Mouse (Mus musculus) liver, embryonic 14.5 days (tissue): ENCODE results near the gene Glp2r. TPM values are rescaled to one million over a fixed set of nuclear protein-coding genes. Genes with fewer than 3 reads are reported as not detected.

Source experiments
- ATAC-seq: fragments of 200-750 bp; cut with Nextera tagmentation; 2 replicates; pipeline ENCODE4 v1.8.0; 2017; ENCODE audit warnings: moderate number of reproducible peaks, mild to moderate bottlenecking, moderate library complexity; ENCODE audit not compliant: insufficient read depth
- DNase-seq, 3 experiments: peaks; one replicate each; pipeline ENCODE4 v3.0.0-alpha.2; 2012 to 2013; ENCODE audit warnings: low read depth in 3 of 3, low spot score in 3 of 3
- H3K27ac ChIP-seq: fragments of 300-500 bp; sonication (generic); 2 replicates; pipeline ENCODE4 v1.5.1; 2014; ENCODE audit warnings: moderate library complexity, mild to moderate bottlenecking, control low read depth, inconsistent platforms
- H3K27me3 ChIP-seq: fragments of 300-500 bp; sonication (generic); 2 replicates; pipeline ENCODE4 v1.6.1; 2014; ENCODE audit warnings: mild to moderate bottlenecking, low read length, moderate library complexity; ENCODE audit not compliant: control insufficient read depth, insufficient read depth
- H3K36me3 ChIP-seq: fragments of 300-500 bp; sonication (generic); replicated peaks from 2 replicates; pipeline ENCODE4 v1.6.1; 2014; ENCODE audit warnings: low read depth; ENCODE audit not compliant: control insufficient read depth, insufficient read depth
- H3K4me1 ChIP-seq, 2 experiments: fragments of 200-500 bp in 1 of 2; fragments of 300-500 bp in 1 of 2; sonication (generic) in 1 of 2; replicated peaks; 2 replicates each; pipeline ENCODE4 v1.6.1; 2012 to 2014; ENCODE audit warnings: antibody characterized with exemption in 1 of 2, inconsistent platforms in 1 of 2, low read length in 1 of 2; ENCODE audit not compliant: control insufficient read depth in 2 of 2, insufficient read depth in 2 of 2
- H3K4me2 ChIP-seq: fragments of 300-500 bp; sonication (generic); 2 replicates; pipeline ENCODE4 v1.6.1; 2014; ENCODE audit warnings: low read depth, mild to moderate bottlenecking, control low read depth, moderate library complexity
- H3K4me3 ChIP-seq, 2 experiments: fragments of 200-500 bp in 1 of 2; fragments of 300-500 bp in 1 of 2; sonication (generic) in 1 of 2; 2 replicates each; pipeline ENCODE4 v1.5.1; 2012 to 2014; ENCODE audit warnings: low read depth in 2 of 2, low read length in 2 of 2, mild to moderate bottlenecking in 2 of 2, control low read depth in 1 of 2, inconsistent platforms in 1 of 2, moderate library complexity in 1 of 2; ENCODE audit not compliant: insufficient read depth in 1 of 2
- H3K9ac ChIP-seq: fragments of 300-500 bp; sonication (generic); replicated peaks from 2 replicates; pipeline ENCODE4 v1.6.1; 2014; ENCODE audit warnings: mild to moderate bottlenecking, control low read depth, moderate library complexity
- H3K9me3 ChIP-seq: fragments of 300-500 bp; sonication (generic); 2 replicates; pipeline ENCODE4 v1.6.1; 2016; ENCODE audit warnings: low read length, mixed read lengths; ENCODE audit not compliant: control insufficient read depth
- CTCF ChIP-seq: IDR thresholded peaks from 2 replicates; pipeline ENCODE4 v1.5.1; 2016; ENCODE audit warnings: antibody characterized with exemption, low read depth, control low read depth
- EP300 ChIP-seq: IDR thresholded peaks from 2 replicates; pipeline ENCODE4 v1.6.1; 2016; ENCODE audit warnings: antibody characterized with exemption, low read depth
- WGBS: fragments of 180-500 bp; shearing (Covaris S2); extraction: QIAGEN DNeasy Blood & Tissue Kit; methylation state at CpG from one replicate; pipeline ENCODE4 v1.1.7; 2014; ENCODE audit not compliant: insufficient replicate concordance; 5-methylcytosine and 5-hydroxymethylcytosine counted together
- polyA plus RNA-seq, 2 experiments: library from polyadenylated mRNA; depleted of rRNA in 1 of 2; stranded (reverse) in 1 of 2; unstranded in 1 of 2; fragments of >200 nt; fragmentation: Nextera tagmentation in 1 of 2; extraction: Ambion mirVana in 1 of 2; gene quantifications; 2 replicates each; pipeline versions ENCODE4 v1.2.1 to v1.2.3; 2012 to 2014

Gene Glp2r
- polyA plus RNA-seq, 2 experiments, result 0.21 to 0.30 TPM

DNA sequence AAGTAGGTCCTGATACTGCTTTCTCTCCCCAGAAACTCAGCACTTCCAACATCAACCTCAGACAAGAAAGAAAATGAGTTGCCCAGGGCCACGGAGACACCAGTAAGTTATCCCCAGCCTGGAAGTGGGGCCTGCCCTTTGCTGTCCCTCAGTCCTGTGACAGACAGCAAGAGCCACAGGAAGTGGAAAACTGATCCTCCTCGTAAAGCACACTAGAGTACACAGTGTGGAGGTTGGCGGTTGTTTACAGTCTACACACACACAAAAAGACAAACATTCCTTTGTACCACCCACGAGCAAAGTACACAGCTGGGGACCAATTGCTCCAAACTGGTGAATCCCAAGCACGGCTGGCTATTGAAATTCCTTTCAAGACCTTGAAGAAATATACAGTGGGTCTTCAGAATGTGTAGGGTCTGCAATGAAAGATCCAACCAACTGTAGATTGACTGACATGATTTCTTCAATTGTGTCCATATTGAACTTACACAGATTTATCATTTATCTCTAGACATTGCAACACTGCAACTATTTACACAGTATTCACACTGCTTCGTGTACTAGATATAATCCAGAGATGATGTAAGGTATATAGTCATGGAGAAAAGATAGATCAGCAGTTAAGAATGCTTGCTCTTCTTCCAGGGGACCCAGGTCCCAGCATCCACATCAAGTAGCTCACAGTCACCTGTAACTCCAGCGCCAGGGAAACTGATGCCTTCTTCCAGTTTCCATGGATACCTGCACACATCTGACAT is 48.4 kb downstream of the Glp2r start:
- WGBS, result 30% methylated on average over 7 of the region's 7 CpGs
- Histone ChIP-seq H3K9ac (no peak overlapping the region), H3K27ac (no peak overlapping the region), H3K36me3 (no peaks in the 10 kb centered on the region), H3K27me3 (no peaks in the 10 kb centered on the region), H3K4me3 (no peak overlapping the region), H3K4me1 (peaks cover 0 to 8% of the 10 kb centered on the region in 2 experiments; a peak in 3 of 4 replicates), H3K4me2 (no peak overlapping the region), H3K9me3 (no peaks in the 10 kb centered on the region)
- ATAC-seq (peak; percentile 72), DNase-seq (peak in 2 of 3 experiments; percentile 7 to 18)
- no peak for TF ChIP-seq EP300
- no peak for TF ChIP-seq CTCF

GRCm38 (mm10) chr11:67721485-67721884 is 49.5 kb downstream of the Glp2r start:
- Histone ChIP-seq H3K4me2 (no peak overlapping the region), H3K27ac (no peak overlapping the region), H3K9me3 (no peaks in the 10 kb centered on the region), H3K27me3 (no peaks in the 10 kb centered on the region), H3K4me1 (peaks cover 0 to 8% of the 10 kb centered on the region in 2 experiments; a peak in 3 of 4 replicates), H3K9ac (no peak overlapping the region), H3K4me3 (no peak overlapping the region), H3K36me3 (no peaks in the 10 kb centered on the region)
- 50% methylated on average over 5 of the region's 5 CpGs for WGBS
- DNase-seq (no peak), ATAC-seq (no peak)
- TF ChIP-seq EP300, result no peak
- TF ChIP-seq CTCF, result no peak

GRCm38 (mm10) chr11:67715382-67715781 is 55.6 kb downstream of the Glp2r start:
- Histone ChIP-seq H3K4me1 (no peaks in the 10 kb centered on the region), H3K27me3 (no peaks in the 10 kb centered on the region), H3K4me3 (no peak overlapping the region), H3K4me2 (no peak overlapping the region), H3K9me3 (no peaks in the 10 kb centered on the region), H3K9ac (no peak overlapping the region), H3K36me3 (no peaks in the 10 kb centered on the region), H3K27ac (no peak overlapping the region)
- TF ChIP-seq CTCF (no peak), EP300 (no peak)
- ATAC-seq (no peak), DNase-seq (no peak)
- WGBS, result 39% methylated on average over 4 of the region's 4 CpGs

DNA sequence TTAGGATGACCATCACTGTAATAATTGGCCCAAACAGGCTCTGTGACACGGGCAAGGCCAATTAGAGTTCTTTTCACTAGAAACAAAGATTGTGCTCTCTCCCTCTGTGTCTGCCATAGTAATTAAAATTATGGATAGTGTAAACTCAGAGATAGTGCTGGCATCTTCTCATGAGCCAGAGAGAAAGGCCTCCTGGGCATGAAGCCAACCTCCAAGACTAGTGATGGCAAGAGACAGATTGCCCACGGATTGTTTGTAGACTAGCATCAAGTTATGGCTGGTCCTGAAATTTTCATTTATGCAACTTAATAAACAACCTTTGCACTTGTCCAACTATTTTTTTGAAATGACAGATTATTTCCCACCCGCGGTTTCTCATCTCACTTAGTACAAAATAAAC is 58.0 kb downstream of the Glp2r start:
- 68% methylated on average over 4 of the region's 4 CpGs for WGBS
- Histone ChIP-seq H3K4me1 (no peaks in the 10 kb centered on the region), H3K9me3 (no peaks in the 10 kb centered on the region), H3K27ac (no peak overlapping the region), H3K27me3 (no peaks in the 10 kb centered on the region), H3K36me3 (no peaks in the 10 kb centered on the region), H3K4me2 (no peak overlapping the region), H3K4me3 (no peak overlapping the region), H3K9ac (no peak overlapping the region)
- no peak for TF ChIP-seq EP300
- no peak for TF ChIP-seq CTCF
- no peak for ATAC-seq
- no peak for DNase-seq

GRCm38 (mm10) chr11:67694703-67695376 is 76.1 kb downstream of the Glp2r start, which contains the start of gene Rcvrn:
TSS of gene Rcvrn (plus strand) at chr11:67695326.
- ATAC-seq, result no peak
- no peaks in the 10 kb centered on the region for H3K27me3 ChIP-seq
- H3K27ac ChIP-seq, result no peak within 1 kb of the TSS

More at GRCm38 (mm10) chr11:67694703-67695376, 76.1 kb downstream of the Glp2r start, which contains the start of gene Rcvrn:
- no peak within 1 kb of the TSS for H3K9ac ChIP-seq
- DNase-seq, result no peak
- no peak within 1 kb of the TSS for H3K4me3 ChIP-seq
- H3K36me3 ChIP-seq, result no peaks in the 10 kb centered on the region
- no peaks in the 10 kb centered on the region; a peak in 1 of 4 replicates for H3K4me1 ChIP-seq
- no peak within 1 kb of the TSS for H3K4me2 ChIP-seq
- no peaks in the 10 kb centered on the region for H3K9me3 ChIP-seq
- TF ChIP-seq CTCF (no peak), EP300 (0 out of 2 replicates have a peak, but pooled peaks have one; percentile 29)
- 41% methylated on average over 7 of the region's 7 CpGs for whole genome bisulfite sequencing
